Mouse (Mus musculus): ENCODE measurements at regions not wholly inside any gene's neighbourhood (a gene's known extent, or its start where the extent isn't known, plus 50 kb on each side); places are given as distances from the start of the nearest gene placed in this dataset.

DNA sequence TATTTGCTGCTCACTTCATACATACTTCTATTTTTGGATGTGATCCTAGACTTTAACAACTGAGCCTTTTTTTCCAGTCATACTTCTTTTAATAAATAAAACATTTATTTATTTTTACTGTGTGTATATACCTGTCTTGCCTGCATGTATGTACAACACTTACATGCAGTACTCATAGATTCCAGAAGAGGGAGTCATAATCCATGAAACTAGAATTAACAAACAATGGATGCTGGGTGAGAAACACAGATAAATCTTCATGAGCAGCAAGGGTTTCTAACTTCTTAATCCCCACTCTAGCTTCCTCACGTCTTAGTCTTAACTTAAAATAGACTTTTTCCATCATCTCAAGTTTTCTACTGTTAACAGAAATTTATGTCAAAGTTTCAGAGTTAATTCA, 1253.7 kb upstream of the Nr2f1 start:
- Histone ChIP-seq H3K27me3 (ENCODE audit: control insufficient read depth in 1 of 2, insufficient read depth in 2 of 2, low read length in 2 of 2) (no peaks in the 10 kb centered on the region), H3K9ac (ENCODE audit: control insufficient read depth, low read depth, low read length, poor library complexity, severe bottlenecking) (no peak overlapping the region), H3K4me3 (ENCODE audit: control insufficient read depth in 1 of 2, insufficient read depth in 1 of 2, low read depth in 2 of 2, low read length in 2 of 2) (no peak overlapping the region), H3K79me2 (ENCODE audit: control insufficient read depth, insufficient read depth, low read length, poor library complexity) (no peaks in the 10 kb centered on the region), H3K36me3 (ENCODE audit: control insufficient read depth in 1 of 2, insufficient read depth in 2 of 2, low read length in 2 of 2) (no peaks in the 10 kb centered on the region), H3K9me3 (replicated peaks; ENCODE audit: insufficient read depth, low read length) (no peaks in the 10 kb centered on the region), H3K27ac (ENCODE audit: control insufficient read depth, low read depth, low read length) (no peak overlapping the region), H3K4me1 (ENCODE audit: control insufficient read depth in 1 of 2, insufficient read depth in 2 of 2, low read length in 2 of 2) (no peaks in the 10 kb centered on the region)
- no peak for TF ChIP-seq MYB (IDR thresholded peaks at IDR 0.05; ENCODE audit: low read depth, low read length)
- TF ChIP-seq ZC3H11A (IDR thresholded peaks at IDR 0.05; ENCODE audit: low read depth, low read length) = peak; percentile 65
- TF ChIP-seq TAL1 (IDR thresholded peaks at IDR 0.05; ENCODE audit: low read length) = no peak
- peak in 2 of 3 experiments; percentile 31 to 59; a peak in 3 of 6 replicates for TF ChIP-seq CTCF (IDR thresholded peaks at IDR 0.05 in 2 of 3, conservative IDR thresholded peaks at IDR 0.05 in 1 of 3; ENCODE audit: control insufficient read depth in 1 of 3, insufficient read depth in 1 of 3, low read depth in 2 of 3, low read length in 3 of 3, poor library complexity in 1 of 3, severe bottlenecking in 1 of 3)
- peak; percentile 65 for TF ChIP-seq RAD21 (IDR thresholded peaks at IDR 0.05; ENCODE audit: low read depth, low read length)
- TF ChIP-seq SMC3 (IDR thresholded peaks at IDR 0.05; ENCODE audit: low read depth, low read length) = peak; percentile 67
- TF ChIP-seq POLR2A (IDR thresholded peaks at IDR 0.05; ENCODE audit: control insufficient read depth in 1 of 2, insufficient read depth in 1 of 2, low read depth in 1 of 2, low read length in 2 of 2, poor library complexity in 1 of 2) = no peak
- DNase-seq (ENCODE audit: low read depth, low spot score) = peak; percentile 51

DNA sequence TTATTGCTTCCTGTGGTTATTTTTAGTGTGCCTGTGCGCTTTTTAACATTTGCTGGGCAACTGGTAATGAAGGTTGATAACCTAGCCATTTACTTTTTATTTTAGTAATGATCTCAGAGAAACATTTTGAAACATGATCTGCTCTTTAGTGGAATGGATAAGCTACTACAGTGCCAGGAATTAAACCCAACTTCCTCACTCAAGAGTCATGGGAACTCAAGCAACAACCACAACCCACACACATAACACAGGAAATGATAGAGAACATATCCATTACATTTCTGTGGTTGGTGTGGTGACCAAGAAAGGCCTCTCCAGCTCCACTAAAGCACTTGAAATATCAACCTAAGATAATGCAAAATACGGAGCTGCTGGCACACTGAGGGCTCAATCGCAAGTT, 1243.6 kb upstream of the Nr2f1 start:
- no peaks in the 10 kb centered on the region for H3K9me3 ChIP-seq (replicated peaks; ENCODE audit: insufficient read depth, low read length)
- DNase-seq (ENCODE audit: low read depth, low spot score) = peak; percentile 5
- no peaks in the 10 kb centered on the region for H3K36me3 ChIP-seq (ENCODE audit: control insufficient read depth in 1 of 2, insufficient read depth in 2 of 2, low read length in 2 of 2)
- H3K4me3 ChIP-seq (ENCODE audit: control insufficient read depth in 1 of 2, insufficient read depth in 1 of 2, low read depth in 2 of 2, low read length in 2 of 2) = no peak overlapping the region
- H3K79me2 ChIP-seq (ENCODE audit: control insufficient read depth, insufficient read depth, low read length, poor library complexity) = no peaks in the 10 kb centered on the region
- no peak overlapping the region for H3K9ac ChIP-seq (ENCODE audit: control insufficient read depth, low read depth, low read length, poor library complexity, severe bottlenecking)
- no peak for TF ChIP-seq ETS1 (IDR thresholded peaks at IDR 0.05; ENCODE audit: low read depth, low read length)
- TF ChIP-seq POLR2AphosphoS2 (IDR thresholded peaks at IDR 0.05; ENCODE audit: low read length) = no peak
- no peak for TF ChIP-seq ZC3H11A (IDR thresholded peaks at IDR 0.05; ENCODE audit: low read depth, low read length)
- no peak overlapping the region for H3K27ac ChIP-seq (ENCODE audit: control insufficient read depth, low read depth, low read length)
- H3K27me3 ChIP-seq (ENCODE audit: control insufficient read depth in 1 of 2, insufficient read depth in 2 of 2, low read length in 2 of 2) = no peaks in the 10 kb centered on the region
- no peaks in the 10 kb centered on the region for H3K4me1 ChIP-seq (ENCODE audit: control insufficient read depth in 1 of 2, insufficient read depth in 2 of 2, low read length in 2 of 2)

DNA sequence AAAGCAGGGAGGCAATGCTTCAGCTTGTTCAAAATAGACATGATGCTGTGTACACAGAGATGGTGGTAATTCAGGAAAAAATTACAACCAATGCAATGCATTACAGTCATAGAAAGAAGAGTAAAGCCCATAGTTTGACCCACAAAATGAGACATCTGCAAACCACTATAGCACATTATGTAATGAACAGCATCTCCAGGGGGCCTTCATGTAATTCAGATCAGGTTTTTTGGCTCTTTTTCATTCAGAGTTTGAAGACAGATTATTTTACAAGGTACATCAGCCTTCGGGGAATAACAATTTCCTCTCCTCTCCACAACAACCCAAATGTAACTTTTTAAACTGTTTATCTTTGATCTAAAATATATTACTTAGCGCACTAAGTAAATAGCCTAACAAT, 1243.1 kb upstream of the Nr2f1 start:
- Histone ChIP-seq H3K27me3 (ENCODE audit: control insufficient read depth in 1 of 2, insufficient read depth in 2 of 2, low read length in 2 of 2) (no peaks in the 10 kb centered on the region), H3K9me3 (replicated peaks; ENCODE audit: insufficient read depth, low read length) (no peaks in the 10 kb centered on the region), H3K9ac (ENCODE audit: control insufficient read depth, low read depth, low read length, poor library complexity, severe bottlenecking) (no peak overlapping the region), H3K79me2 (ENCODE audit: control insufficient read depth, insufficient read depth, low read length, poor library complexity) (no peaks in the 10 kb centered on the region), H3K4me3 (ENCODE audit: control insufficient read depth in 1 of 2, insufficient read depth in 1 of 2, low read depth in 2 of 2, low read length in 2 of 2) (no peak overlapping the region), H3K4me1 (ENCODE audit: control insufficient read depth in 1 of 2, insufficient read depth in 2 of 2, low read length in 2 of 2) (no peaks in the 10 kb centered on the region), H3K36me3 (ENCODE audit: control insufficient read depth in 1 of 2, insufficient read depth in 2 of 2, low read length in 2 of 2) (no peaks in the 10 kb centered on the region), H3K27ac (ENCODE audit: control insufficient read depth, low read depth, low read length) (no peak overlapping the region)
- TF ChIP-seq HCFC1 (IDR thresholded peaks at IDR 0.05; ENCODE audit: low read depth, low read length) (no peak), POLR2AphosphoS5 (IDR thresholded peaks at IDR 0.05; ENCODE audit: borderline replicate concordance, low read depth, low read length) (no peak), RCOR1 (IDR thresholded peaks at IDR 0.05; ENCODE audit: low read depth, low read length) (no peak), UBTF (IDR thresholded peaks at IDR 0.05; ENCODE audit: borderline replicate concordance, insufficient read depth, low read depth, low read length) (no peak), POLR2A (IDR thresholded peaks at IDR 0.05; ENCODE audit: control insufficient read depth in 1 of 2, insufficient read depth in 1 of 2, low read depth in 1 of 2, low read length in 2 of 2, poor library complexity in 1 of 2) (no peak), NRF1 (IDR thresholded peaks at IDR 0.05; ENCODE audit: insufficient read depth, low read depth, low read length, poor library complexity, severe bottlenecking) (no peak), JUND (IDR thresholded peaks at IDR 0.05; ENCODE audit: low read depth, low read length) (no peak), KAT2A (conservative IDR thresholded peaks at IDR 0.05; ENCODE audit: low read depth, low read length) (no peak), MEF2A (IDR thresholded peaks at IDR 0.05; ENCODE audit: extremely low read depth, insufficient replicate concordance, low read depth, low read length, poor library complexity, severe bottlenecking) (no peak), ZNF384 (IDR thresholded peaks at IDR 0.05; ENCODE audit: low read depth, low read length) (no peak), ZKSCAN1 (IDR thresholded peaks at IDR 0.05; ENCODE audit: low read depth, low read length) (no peak), TBP (IDR thresholded peaks at IDR 0.05; ENCODE audit: low read depth, low read length) (no peak)
- no peak for DNase-seq (ENCODE audit: low read depth, low spot score)

Data from MEL (cell line).